Mouse (Mus musculus): ENCODE results near the gene Cers6.
A peak's percentile ranks its signal among the peaks of the same experiment; 100 is the strongest.

The Cers6 gene

GRCm38 (mm10) chr2:68960060-68960459 lies 98.8 kb downstream of the Cers6 start:
- no peak for DNase-seq (ENCODE audit: low read depth, low spot score)

DNA sequence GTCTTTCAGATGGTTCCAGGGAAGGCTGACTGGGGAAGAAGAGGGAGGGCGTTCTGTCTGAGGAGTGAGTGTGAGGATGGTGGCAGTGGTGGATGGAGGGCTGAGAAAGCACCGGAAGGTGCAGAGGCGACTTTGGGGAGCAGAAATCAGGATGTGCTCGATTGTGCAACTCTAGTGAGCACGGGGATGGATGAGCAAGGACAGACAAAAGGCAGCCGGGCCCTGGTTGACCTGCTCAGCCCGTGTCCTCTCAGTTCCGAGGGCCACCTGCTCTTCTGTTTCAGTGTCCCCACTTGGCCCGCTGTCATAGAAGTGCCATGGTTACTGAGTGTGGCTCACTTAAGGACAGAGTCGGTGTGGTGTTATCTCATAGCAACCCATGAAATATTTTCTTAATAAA lies 99.4 kb downstream of the Cers6 start:
- no peak for DNase-seq (ENCODE audit: low read depth, low spot score)

DNA sequence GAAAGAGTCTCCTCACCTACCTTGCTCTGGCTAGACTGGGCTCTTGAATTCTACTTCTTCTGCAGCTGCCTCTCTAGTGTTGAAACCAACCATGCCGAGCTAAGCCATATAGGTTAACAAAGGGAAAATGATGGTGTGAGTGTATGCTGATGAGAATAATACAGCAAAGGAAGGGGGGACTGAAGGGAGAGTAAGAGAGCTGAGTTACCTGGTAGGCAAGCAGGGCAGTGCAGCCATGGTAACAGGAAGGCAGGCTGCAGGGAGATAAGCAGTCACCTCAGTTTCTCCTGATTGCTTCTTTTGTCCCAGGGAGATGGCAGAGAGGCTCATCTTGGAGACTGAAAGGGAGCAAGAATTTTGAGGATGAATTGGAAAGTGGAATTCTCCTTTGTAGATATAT lies 105.1 kb downstream of the Cers6 start:
- no peak for DNase-seq (ENCODE audit: low read depth, low spot score)

DNA sequence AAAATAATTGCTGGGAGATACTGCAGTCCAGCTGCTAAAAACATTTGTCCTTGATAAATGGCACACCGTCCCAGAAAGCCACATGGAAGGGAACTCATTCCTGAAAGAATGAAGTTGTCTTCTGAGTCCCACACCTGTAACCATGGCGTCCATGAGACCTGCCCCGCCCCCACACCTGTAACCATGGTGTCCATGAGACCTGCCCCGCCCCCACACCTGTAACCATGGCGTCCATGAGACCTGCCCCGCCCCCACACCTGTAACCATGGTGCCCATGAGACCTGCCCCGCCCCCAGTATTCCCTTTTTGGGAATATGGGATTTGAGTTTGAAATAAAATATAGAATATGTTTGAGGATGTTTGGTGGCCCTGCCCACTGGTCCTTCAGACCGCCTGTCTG lies 106.8 kb downstream of the Cers6 start:
- no peak for DNase-seq (ENCODE audit: low read depth, low spot score)

- DNase-seq (ENCODE audit: low read depth, low spot score), result no peak
Observed at GRCm38 (mm10) chr2:68971840-68972239, 110.6 kb downstream of the Cers6 start.

DNA sequence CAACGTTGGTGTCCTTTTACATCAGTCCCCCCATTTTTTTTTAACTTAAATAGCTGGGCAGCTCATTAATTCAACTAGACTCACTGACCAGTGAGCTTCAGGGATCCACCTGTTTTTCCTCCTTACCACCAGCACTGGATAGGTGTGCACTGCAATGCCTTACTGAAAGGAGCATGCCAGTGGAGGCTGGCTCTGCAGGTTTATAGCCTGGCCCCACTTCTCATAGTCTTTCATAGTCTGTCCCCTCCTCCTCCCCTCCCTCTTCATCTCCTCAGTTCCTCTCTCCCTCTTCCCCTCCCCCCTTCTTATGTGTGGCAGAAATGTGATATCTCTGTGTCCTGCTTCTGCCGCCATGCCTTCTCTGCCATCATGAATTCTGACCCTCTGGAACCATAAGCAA lies 112.5 kb downstream of the Cers6 start:
- DNase-seq (ENCODE audit: low read depth, low spot score), result no peak

- DNase-seq (ENCODE audit: low read depth, low spot score), result peak; percentile 71
Observed at GRCm38 (mm10) chr2:68975286-68975685, 114.0 kb downstream of the Cers6 start.

DNA sequence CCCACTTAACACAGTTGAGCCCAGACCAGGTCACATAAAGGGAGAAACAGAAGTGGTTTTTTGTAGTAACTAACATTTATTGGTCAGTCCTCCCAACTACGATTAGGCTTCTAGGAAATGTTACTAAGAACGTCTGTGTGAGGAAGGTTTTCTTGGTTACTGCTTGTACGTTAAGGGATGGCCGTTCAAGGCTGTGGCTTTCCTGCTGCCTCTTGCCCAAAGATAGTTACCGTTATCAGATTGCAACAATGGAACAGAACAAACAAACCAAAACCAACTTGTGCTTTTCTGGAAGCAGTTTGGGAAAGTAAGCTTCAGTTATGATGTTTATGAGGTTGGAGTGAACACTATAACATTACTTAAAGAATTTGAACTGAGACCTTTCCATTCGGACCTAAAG lies 114.5 kb downstream of the Cers6 start:
- DNase-seq (ENCODE audit: low read depth, low spot score), result no peak

GRCm38 (mm10) chr2:68978244-68978643 lies 117.0 kb downstream of the Cers6 start:
- DNase-seq (ENCODE audit: low read depth, low spot score), result no peak

DNA sequence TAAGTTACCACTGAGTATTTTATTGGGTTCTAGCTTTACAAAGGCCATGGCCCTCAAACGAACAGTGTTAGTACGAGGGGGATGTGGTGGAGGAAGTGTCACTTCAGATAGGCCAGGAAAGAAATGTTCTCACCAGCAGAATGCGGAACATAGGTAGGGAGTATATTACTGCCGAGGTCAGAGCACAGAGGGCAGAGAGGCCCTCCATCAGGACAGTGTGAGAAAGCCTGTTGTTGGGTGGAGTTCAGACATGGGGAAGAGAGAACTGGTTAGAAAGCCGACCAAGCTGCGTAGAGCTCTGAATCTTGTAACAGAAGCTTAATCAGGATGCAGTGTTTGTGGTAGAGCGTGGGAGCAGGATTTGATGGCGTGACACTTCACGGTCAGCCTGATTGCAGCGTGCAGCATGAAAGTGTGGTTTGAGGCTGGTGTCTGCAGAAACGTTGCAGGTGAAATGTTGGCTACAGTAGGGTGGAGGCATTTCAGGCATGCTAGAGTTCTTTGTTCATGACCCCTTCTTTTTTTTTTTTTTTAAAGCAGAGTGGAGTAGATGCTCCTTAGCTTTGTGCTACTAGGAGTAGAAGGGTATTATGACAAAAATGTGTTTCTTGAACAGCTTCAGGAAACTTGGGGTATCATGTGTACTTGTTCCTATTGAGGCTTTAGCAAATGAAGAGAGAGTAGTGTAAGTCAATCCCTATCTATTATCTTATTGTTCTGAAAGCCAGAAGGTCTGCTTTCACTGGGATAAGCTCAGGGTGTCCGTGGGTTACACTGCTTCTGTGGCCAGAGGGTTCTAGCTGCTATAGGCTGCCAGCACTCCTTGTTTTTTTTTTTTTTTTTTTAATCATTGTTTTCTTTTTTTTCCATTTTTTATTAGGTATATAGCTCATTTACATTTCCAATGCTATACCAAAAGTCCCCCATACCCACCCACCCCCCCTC lies 117.7 kb downstream of the Cers6 start:
- no peak for DNase-seq (ENCODE audit: low read depth, low spot score)

- no peak for DNase-seq (ENCODE audit: low read depth, low spot score)
Observed at GRCm38 (mm10) chr2:68981302-68981701, 120.1 kb downstream of the Cers6 start.

DNA sequence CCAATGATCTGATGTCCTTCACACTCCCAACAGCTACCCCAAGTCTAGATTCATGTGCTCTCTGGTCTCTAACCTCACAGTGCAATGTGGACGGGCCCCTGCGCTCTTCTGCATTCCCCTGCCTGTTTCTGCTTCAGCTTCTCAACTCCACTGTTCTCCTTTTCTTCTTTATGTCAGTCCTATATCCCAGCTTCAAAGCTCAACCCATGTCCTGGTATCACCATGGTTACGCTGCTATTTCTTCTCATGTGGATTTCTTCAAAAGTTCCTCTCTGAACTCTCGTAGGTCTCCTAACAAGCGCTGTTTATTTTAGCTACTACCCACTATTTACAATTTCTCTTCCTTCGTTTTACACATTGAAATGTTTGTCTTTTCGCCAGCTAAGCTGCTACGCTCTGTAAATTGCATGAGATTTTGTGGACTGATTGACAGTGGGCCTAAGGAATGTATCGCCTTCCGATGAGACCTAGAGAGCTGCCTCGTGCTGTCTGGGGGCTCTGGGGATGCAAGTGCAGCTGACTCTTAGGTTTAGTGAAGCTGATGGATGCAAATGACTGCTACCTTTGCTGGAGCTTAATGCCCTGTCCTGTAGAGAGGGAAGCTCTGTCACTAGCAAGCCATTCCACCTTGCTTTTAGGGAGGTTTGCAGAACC lies 120.6 kb downstream of the Cers6 start:
- no peak for DNase-seq (ENCODE audit: low read depth, low spot score)

DNA sequence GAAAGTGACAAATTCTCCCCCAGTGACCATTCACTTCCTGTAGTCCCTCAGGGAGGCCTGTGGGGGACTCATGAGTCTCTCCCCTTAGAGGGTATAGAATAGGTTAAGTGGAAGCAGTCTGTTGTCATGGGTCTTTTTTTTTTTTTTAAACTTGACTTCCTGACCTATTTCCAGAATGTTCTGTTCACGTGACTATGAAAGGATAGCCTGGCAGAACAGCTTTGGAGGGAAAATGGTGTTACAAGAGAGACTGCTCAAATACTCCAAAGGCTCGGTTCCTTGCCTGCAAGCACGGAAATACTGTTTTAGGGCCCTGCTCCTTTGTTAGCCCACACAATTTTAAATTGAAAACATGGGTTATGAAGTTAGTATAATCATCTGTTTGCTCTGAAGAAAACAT lies 121.7 kb downstream of the Cers6 start:
- DNase-seq (ENCODE audit: low read depth, low spot score), result no peak

DNA sequence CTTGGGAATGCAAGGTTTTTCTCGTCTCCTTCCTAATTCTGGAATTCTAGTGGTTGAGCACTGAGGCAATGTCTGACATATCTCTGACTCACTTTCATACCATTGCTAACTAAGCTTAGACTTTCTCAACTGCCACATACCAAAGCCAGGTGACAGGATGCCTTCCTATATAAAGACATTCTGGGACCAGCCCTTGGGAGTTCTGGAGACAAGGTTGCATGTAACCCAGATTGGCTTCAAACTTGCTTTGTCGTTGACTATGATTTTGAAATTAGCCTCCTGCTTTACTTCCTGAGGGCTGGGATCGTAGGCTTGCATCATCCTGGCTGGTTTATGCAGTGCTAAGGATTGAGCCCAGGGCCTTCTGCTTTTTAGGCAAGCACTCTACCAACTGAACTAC lies 122.2 kb downstream of the Cers6 start:
- DNase-seq (ENCODE audit: low read depth, low spot score), result no peak

GRCm38 (mm10) chr2:68989117-68989516 lies 127.9 kb downstream of the Cers6 start:
- DNase-seq (ENCODE audit: low read depth, low spot score), result no peak

DNA sequence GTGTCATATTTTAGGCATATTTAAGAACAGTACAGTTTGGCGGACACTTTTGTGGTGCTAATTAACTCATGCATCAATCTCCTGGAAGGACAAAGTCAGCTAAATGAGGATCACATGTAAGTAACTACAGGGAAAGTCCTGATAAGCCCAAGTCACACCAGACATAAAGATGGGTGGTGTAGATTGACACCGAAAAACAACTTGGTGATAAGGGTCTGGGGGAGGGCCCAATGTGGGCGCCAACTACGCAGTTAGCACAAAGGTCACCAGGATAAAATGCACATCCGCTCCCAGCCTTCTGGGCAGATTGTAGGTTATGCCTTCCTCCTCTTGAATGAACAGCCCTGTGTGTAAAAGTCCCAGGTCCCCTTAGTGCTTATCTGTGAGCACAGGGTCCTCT lies 131.4 kb downstream of the Cers6 start:
- DNase-seq (ENCODE audit: low read depth, low spot score), result no peak

GRCm38 (mm10) chr2:68994441-68994840 lies 133.2 kb downstream of the Cers6 start:
- no peak for DNase-seq (ENCODE audit: low read depth, low spot score)

DNA sequence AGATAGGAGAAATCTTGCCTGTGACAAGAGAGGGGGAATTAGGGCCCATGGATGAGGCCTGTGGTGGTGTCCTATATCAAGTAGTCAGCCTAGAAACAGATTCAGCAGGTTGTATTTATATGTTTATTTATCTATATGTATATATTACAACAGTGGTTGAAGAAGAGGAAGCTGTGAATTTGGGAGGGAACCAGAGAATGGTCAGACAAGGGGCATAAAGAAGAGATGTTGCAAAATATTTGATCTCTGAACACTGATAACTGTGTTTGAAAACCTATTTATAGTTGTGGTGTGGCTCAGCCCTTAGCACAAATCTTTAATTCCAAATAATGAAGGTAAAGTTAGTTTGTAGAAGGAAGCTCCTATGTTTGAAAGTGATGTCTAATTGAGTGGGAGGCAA lies 134.5 kb downstream of the Cers6 start:
- no peak for DNase-seq (ENCODE audit: low read depth, low spot score)

DNA sequence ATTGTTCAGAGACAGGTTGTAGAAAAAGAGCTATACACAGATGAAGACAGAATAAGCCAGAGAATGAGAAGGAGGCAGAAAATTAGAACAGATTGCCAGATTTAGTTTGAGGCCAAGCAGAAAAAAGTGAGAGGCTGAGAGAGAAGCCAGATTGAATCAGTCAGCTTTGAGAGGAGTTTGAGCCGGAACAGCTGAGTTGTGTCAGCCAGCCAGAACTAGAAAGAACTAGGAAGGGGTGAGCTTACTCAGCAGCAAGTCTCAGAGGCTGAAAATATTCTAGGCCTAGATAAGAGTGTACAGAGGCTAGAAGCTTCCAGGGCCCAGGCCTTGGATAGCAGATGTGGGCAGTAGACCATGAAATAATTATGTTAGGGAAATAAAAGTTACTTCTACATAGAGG lies 135.0 kb downstream of the Cers6 start:
- no peak for DNase-seq (ENCODE audit: low read depth, low spot score)

DNA sequence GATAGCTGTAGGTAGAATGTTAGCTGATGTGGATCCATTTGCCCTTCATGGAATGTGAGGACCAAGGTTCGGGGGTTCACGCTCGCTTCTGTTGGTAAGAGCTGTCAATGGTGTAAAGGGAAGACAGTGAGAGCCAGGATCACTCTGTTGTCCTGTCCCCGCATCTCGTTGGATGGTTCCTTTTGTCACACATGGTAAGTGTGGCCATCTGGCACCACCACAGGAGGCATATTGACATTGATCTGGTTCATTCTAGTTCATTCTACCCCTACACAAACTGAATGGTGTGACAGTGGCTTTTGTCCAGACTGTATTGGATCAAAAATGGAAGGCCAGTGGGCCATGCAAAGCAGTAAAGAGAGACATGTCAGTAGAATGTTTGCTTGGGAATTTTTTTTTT lies 142.8 kb downstream of the Cers6 start:
- DNase-seq (ENCODE audit: low read depth, low spot score), result no peak

DNA sequence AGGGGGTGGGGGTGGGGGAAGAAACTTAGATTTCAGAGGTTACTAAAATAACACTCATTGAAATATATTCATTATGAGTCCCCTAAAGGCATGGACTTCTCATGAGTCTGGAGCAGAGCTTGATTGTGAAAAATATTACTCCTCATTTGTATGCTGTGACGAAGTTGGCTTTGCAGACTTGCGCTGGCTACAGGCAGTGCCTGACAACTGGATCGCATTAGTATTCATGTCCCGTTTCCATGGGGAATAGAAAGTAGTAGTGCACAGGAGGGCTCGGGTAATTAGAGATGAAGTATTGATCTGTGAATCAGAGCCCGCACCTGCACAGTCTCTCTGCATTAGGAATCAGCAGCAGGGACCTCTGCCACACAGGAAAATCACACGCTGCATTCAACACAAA lies 150.2 kb downstream of the Cers6 start:
- peak; percentile 18 for DNase-seq (ENCODE audit: low read depth, low spot score)

DNA sequence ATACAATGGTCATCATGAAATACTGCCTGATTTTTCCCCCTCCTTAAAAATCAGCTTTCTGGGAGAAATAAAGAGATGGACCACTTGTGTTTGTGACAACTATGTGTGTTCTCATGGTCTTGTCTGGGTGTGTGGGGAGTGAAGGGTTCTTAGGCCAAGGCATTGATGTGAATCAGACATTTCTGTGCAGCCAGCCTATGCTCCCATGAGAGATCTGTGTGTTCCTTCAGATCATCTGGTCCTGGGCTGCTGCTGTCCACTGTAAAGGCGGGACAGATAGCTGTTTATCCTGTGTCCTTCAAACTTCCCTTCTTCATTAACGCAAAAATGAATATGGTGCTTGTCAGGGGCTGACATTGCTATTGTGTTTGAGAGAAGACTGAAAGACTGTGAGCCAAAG lies 150.6 kb downstream of the Cers6 start:
- DNase-seq (ENCODE audit: low read depth, low spot score), result no peak

GRCm38 (mm10) chr2:69014241-69014640 lies 153.0 kb downstream of the Cers6 start:
- DNase-seq (ENCODE audit: low read depth, low spot score), result no peak

All from forelimb bud, embryonic 11.5 days (tissue).